Mouse (Mus musculus): ENCODE data around the gene Gm20403.

DNA sequence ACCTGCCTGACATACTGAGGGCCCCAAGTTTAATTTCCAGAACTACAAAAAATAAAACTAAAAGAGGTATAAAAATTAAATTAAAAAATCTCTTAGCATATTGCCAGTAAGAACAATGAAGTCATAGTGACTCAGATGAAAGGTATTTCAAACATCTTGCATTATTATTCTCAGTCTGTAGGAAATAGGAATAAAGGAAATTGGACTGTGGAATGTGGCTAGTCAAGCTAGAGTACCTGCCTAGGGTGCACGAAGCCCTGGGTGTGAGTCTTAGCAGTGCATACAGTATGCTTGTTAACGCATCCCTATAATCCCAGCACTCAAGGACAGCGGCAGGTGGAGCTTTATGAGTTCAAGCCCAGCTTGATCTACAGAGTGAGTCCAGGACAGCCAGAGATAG is 9.6 kb upstream of the Gm20403 start:
- no peak for TF ChIP-seq POLR2A (IDR thresholded peaks at IDR 0.05; ENCODE audit: extremely low read depth, insufficient read depth, low read length)
- no peak for TF ChIP-seq CTCF (IDR thresholded peaks at IDR 0.05; ENCODE audit: extremely low read depth, insufficient read depth, low read length)
